Mouse (Mus musculus): ENCODE measurements around the gene Zcchc14.

DNA sequence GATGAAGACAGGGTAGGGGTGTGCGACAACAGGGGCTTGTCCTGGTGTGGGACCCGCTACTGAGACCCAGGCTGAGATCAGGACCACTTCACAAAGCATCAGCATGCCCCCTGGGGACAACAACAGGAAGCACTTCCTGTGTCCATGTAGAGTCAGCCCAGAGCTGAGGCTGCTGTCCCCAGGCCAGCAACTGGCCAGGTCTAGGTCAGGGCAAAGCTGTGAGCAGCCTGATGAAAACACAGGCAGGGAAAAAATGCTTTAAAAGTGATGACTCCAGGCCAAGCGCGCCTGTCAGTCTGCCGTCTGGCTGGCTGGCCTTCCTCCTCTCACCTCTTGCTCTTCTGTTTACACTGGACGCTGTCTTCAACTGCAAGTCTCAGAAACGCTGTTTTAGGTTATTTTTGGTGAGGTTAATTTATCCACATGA, 21.0 kb downstream of the Zcchc14 start:
- TF ChIP-seq POLR2A (IDR thresholded peaks at IDR 0.05; ENCODE audit: control insufficient read depth, low read depth, low read length) (no peak), CTCF (IDR thresholded peaks at IDR 0.05; ENCODE audit: control insufficient read depth, insufficient read depth, insufficient replicate concordance, low read depth, low read length) (0 out of 2 replicates have a peak, but pooled peaks have one; percentile 2)

All from testis, adult 2 months (tissue).